Mouse (Mus musculus) stomach, postnatal 0 days (tissue): ENCODE results near the gene Acaca.

ENCODE experiments used
- CTCF ChIP-seq: IDR thresholded peaks from 2 replicates; pipeline ENCODE4 v1.5.1; 2016; ENCODE audit warnings: antibody characterized with exemption, low read depth, mild to moderate bottlenecking, moderate library complexity
- EP300 ChIP-seq: optimal IDR thresholded peaks from 2 replicates; pipeline ENCODE3; 2016; ENCODE audit warnings: antibody characterized with exemption

DNA sequence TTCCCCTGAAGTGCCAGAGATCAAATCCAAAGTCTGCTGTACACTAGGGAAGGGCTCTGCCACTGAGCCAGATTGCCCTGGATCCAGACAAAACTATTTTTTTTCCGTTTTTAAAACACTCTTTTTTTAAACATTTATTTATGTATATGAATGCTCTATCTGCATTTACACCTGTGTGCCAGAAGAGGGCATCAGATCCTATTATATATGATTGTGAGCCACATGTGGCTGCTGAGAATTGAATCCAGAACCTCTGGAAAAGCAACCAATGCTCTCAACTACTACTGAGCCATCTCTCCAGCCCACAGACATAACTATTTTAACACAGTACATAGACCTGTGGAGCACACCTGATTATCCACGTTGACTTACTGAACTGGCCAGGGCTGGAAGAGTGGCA, 13.3 kb upstream of the Acaca start:
- TF ChIP-seq CTCF: peak; percentile 56
- no peak for TF ChIP-seq EP300
